Mouse (Mus musculus) spleen, adult 18-20 months (tissue): ENCODE measurements around the gene Urah.
A peak's percentile ranks its signal among the peaks of the same experiment; 100 is the strongest.

Experiments
- DNase-seq, 2 experiments: peaks; one replicate each; pipeline ENCODE4 v3.0.0; 2022; ENCODE audit warnings: mixed read lengths in 2 of 2

Gene Urah

DNA sequence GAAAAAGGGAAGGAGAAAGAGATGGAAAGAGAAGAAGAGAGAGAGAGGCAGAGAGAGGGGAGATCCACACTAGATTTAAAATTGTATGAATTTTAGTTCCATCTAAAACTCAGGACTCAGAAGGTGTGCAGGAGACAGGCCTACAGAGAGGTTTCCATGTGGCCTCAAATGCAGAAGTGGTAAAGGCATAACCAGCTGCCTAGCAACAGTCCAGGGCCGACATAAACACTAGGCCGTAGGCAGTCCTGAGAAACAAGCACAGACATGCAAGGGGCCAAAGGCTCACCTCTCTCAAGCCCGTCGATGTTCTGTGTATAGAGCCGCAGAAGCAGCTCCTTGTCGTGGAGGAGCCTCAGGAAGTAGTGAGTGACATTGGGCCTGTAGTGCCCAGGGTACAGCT lies 42.5 kb downstream of the Urah start:
- no peak for DNase-seq

- no peak for DNase-seq
Observed at GRCm38 (mm10) chr7:140879355-140879754, 44.5 kb downstream of the Urah start.

GRCm38 (mm10) chr7:140880419-140880818 lies 45.6 kb downstream of the Urah start:
- DNase-seq = no peak

- DNase-seq = no peak
Observed at GRCm38 (mm10) chr7:140880865-140881515, 46.2 kb downstream of the Urah start.

DNA sequence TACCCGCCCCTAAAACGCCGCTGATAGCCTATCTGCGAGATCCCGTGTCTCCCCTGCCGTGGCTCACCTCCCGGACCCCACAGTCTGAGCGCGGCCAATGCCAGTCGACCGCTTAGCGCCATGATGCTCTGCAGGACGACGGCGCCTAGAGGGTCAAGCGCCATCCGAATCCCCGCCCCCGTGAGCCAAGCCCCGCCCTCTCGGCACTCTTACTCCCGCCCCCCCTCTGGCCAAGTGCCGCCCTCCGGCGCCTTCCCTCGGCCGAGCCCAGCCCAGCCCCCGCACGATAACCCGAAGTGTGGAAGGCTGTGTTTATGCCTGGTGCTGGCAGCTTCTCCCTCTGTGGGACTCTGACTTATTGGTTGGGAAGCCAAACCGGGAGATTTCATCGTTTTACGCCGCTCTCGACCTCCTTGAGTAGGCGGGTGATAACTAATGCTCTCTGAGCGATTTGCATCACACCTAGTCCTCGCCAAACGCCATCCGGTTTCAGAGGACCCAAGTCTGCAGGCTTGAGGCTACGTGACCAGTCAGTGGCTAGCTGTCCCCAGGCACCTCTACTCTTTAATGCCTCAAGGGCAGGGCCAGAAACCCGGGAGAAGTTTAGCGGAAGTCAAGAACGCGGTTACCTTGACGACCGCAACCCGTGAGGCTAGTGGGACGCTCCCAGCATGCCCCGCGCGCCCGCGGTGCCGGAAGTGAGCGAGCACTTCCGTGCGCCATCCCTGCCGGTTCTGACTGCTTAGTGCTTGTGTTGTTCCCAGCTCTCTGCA lies 47.1 kb downstream of the Urah start, which contains the start of the genes Psmd13 and Sirt3:
Psmd13 (plus strand) TSS at position 273 of the 773 bp plus-strand sequence.
Sirt3 (minus strand) TSS at position 614 of the 773 bp plus-strand sequence.
- peak; percentile 86 to 95 for DNase-seq

GRCm38 (mm10) chr7:140882469-140882803 lies 47.6 kb downstream of the Urah start:
- DNase-seq = no peak
